8 mouse cellular contexts compared by ENCODE assay signal in genomic region chr1:103986867-103987266, GRCm38 (mm10).
A peak's percentile ranks its signal among the peaks of the same experiment; 100 is the strongest.
DNase-seq lines count a peak whose midpoint lies in the region; ATAC-seq lines count a peak whose summit lies in the region.

No protein-coding gene starts in this region.

- peak; percentile 29 to 45 for DNase-seq in cerebellum, postnatal 14 days
- DNase-seq in cerebellum, adult 18-20 months: no peak
- DNase-seq in ES-CJ7 (ENCODE audit: low read depth, low spot score): peak; percentile 58
- DNase-seq in left cerebral cortex, postnatal 36 days (ENCODE audit: low spot score in 2 of 2): peak; percentile 8 to 14
- DNase-seq in spleen, postnatal 36 days (ENCODE audit: low spot score in 2 of 2): no peak
- DNase-seq in lung, adult 18-20 months: no peak

- H3K36me3 ChIP-seq in forebrain, embryonic 16.5 days (ENCODE audit: control insufficient read depth, insufficient read depth): no peaks in the 10 kb centered on the region

- peak; percentile 73; the same call in 1 of the 2 replicates for ATAC-seq in forebrain, embryonic 16.5 days
- ATAC-seq in megakaryocyte-erythroid progenitor cell, adult 5-6 weeks (replicated peaks; ENCODE audit: low FRiP score, low TSS enrichment, poor library complexity, severe bottlenecking): no peak

- no peaks in the 10 kb centered on the region for H3K9me3 ChIP-seq in forebrain, embryonic 16.5 days (ENCODE audit: control insufficient read depth, low read length)

- no peak overlapping the region for H3K4me2 ChIP-seq in forebrain, embryonic 16.5 days (ENCODE audit: low read length)

- H3K4me1 ChIP-seq in forebrain, embryonic 16.5 days (replicated peaks; ENCODE audit: control insufficient read depth, insufficient read depth, low read length): no peaks in the 10 kb centered on the region

- intact Hi-C loops in left cerebral cortex, postnatal 36 days (cut with DNase I): loop anchor here (5.0 to 10.0 kb wide), 2 partner anchors 955 to 988 kb away; no protein-coding TSS in a partner anchor

- H3K27me3 ChIP-seq in forebrain, embryonic 16.5 days (replicated peaks; ENCODE audit: control insufficient read depth, insufficient read depth, low read length): no peaks in the 10 kb centered on the region

- 25% methylated on average over 1 of the region's 1 CpGs for WGBS in forebrain, embryonic 16.5 days

- no peak overlapping the region for H3K27ac ChIP-seq in forebrain, embryonic 16.5 days (ENCODE audit: low read length)

- no peak overlapping the region for H3K4me3 ChIP-seq in forebrain, embryonic 16.5 days (replicated peaks; ENCODE audit: low read length)

- H3K9ac ChIP-seq in forebrain, embryonic 16.5 days (replicated peaks; ENCODE audit: low read depth, low read length): no peak overlapping the region

Comparison
In these comparisons a context has a peak if more than half of its experiments do, and no peak if none do; other contexts are left out.
1. DNase-seq: peak in cerebellum, postnatal 14 days (2 of 2), ES-CJ7 (single experiment) and left cerebral cortex, postnatal 36 days (2 of 2); none in cerebellum, adult 18-20 months (0 of 2), spleen, postnatal 36 days (0 of 2) and lung, adult 18-20 months (0 of 2).